Mouse (Mus musculus): ENCODE data around the gene Rbpms2. TPM values are rescaled to one million over a fixed set of nuclear protein-coding genes. Genes with fewer than 3 reads are reported as not detected.

Gene Rbpms2
- polyA plus RNA-seq, 1 experiment, result 18.4 TPM

- no peak for TF ChIP-seq POLR2A (IDR thresholded peaks at IDR 0.05; ENCODE audit: low read depth, low read length)
- TF ChIP-seq CTCF (IDR thresholded peaks at IDR 0.05; ENCODE audit: extremely low read depth, insufficient read length, insufficient replicate concordance, low read depth, low read length), result peak; percentile 75; the same call in 1 of the 2 replicates
- H3K27me3 ChIP-seq (ENCODE audit: control insufficient read depth, insufficient read depth, low read length), result no peaks in the 10 kb centered on the region
- H3K4me1 ChIP-seq (ENCODE audit: control insufficient read depth, insufficient read depth, insufficient read length, low read length), result no peaks in the 10 kb centered on the region
- H3K27ac ChIP-seq (ENCODE audit: insufficient read depth, low read depth, low read length), result no peak overlapping the region
- H3K36me3 ChIP-seq (ENCODE audit: control insufficient read depth, insufficient read depth, low read length), result no peaks in the 10 kb centered on the region
- WGBS, result 14% methylated on average over 9 of the region's 9 CpGs
- H3K4me3 ChIP-seq (ENCODE audit: low read depth, low read length), result no peak overlapping the region
These were observed 23.8 kb upstream of the Rbpms2 start for GRCm38 (mm10) chr9:65605471-65606136.

DNA sequence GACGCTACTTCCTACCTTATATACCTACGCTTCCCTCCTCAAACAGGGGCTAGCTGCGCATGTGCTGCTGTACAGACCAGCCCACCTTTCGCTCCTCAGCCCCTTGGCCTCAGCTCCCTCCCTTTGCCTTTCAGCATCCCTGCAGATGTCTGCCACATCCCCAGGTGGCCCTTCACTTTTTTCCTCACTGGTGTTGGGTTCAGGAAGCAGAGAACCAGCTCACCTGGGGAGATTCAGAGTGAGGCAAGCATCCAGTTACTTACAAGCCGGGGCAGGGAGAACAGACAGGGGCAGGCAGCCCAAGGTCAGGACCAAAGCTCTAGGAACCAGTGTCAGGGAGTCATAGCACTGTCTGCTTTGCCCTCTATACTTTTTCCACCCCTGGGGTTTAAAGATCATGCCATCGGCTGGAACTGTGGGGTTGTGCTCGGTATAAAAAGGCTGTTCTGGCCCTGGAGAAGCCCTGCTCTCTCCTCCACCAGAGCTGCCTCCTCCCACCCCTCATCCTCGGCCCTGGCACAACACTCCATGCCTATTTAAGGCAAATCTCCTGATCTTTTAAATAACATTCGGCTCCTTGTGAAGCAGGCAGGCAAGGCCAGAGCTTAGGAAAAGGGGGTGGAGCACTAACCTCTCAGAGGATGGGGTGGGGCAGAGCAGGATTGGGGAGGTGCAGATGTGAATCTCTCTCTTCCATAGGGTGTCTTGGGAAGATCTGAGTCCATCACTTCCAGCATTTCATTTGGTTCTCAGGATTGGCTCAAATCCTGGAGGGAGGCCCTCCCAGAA, 22.9 kb upstream of the Rbpms2 start:
- H3K4me3 ChIP-seq (ENCODE audit: low read depth, low read length), result no peak overlapping the region
- H3K27me3 ChIP-seq (ENCODE audit: control insufficient read depth, insufficient read depth, low read length), result no peaks in the 10 kb centered on the region
- WGBS, result 68% methylated on average over 9 of the region's 9 CpGs
- TF ChIP-seq CTCF (IDR thresholded peaks at IDR 0.05; ENCODE audit: extremely low read depth, insufficient read length, insufficient replicate concordance, low read depth, low read length), result no peak
- TF ChIP-seq POLR2A (IDR thresholded peaks at IDR 0.05; ENCODE audit: low read depth, low read length), result no peak
- H3K4me1 ChIP-seq (ENCODE audit: control insufficient read depth, insufficient read depth, insufficient read length, low read length), result no peaks in the 10 kb centered on the region
- H3K27ac ChIP-seq (ENCODE audit: insufficient read depth, low read depth, low read length), result peak overlapping the region; percentile 52; the same call in 1 of the 2 replicates
- H3K36me3 ChIP-seq (ENCODE audit: control insufficient read depth, insufficient read depth, low read length), result no peaks in the 10 kb centered on the region

GRCm38 (mm10) chr9:65607120-65607519, 22.3 kb upstream of the Rbpms2 start:
- Histone ChIP-seq H3K36me3 (ENCODE audit: control insufficient read depth, insufficient read depth, low read length) (no peaks in the 10 kb centered on the region), H3K4me3 (ENCODE audit: low read depth, low read length) (no peak overlapping the region), H3K27me3 (ENCODE audit: control insufficient read depth, insufficient read depth, low read length) (no peaks in the 10 kb centered on the region), H3K27ac (ENCODE audit: insufficient read depth, low read depth, low read length) (peak overlapping the region; percentile 47; the same call in 1 of the 2 replicates), H3K4me1 (ENCODE audit: control insufficient read depth, insufficient read depth, insufficient read length, low read length) (no peaks in the 10 kb centered on the region)
- TF ChIP-seq CTCF (IDR thresholded peaks at IDR 0.05; ENCODE audit: extremely low read depth, insufficient read length, insufficient replicate concordance, low read depth, low read length), result no peak
- no peak for TF ChIP-seq POLR2A (IDR thresholded peaks at IDR 0.05; ENCODE audit: low read depth, low read length)
- 78% methylated on average over 2 of the region's 2 CpGs for WGBS

GRCm38 (mm10) chr9:65611969-65612486, 17.4 kb upstream of the Rbpms2 start:
- 83% methylated on average over 5 of the region's 5 CpGs for WGBS
- no peaks in the 10 kb centered on the region for H3K36me3 ChIP-seq (ENCODE audit: control insufficient read depth, insufficient read depth, low read length)
- H3K4me3 ChIP-seq (ENCODE audit: low read depth, low read length), result no peak overlapping the region
- H3K4me1 ChIP-seq (ENCODE audit: control insufficient read depth, insufficient read depth, insufficient read length, low read length), result no peaks in the 10 kb centered on the region
- H3K27ac ChIP-seq (ENCODE audit: insufficient read depth, low read depth, low read length), result no peak overlapping the region
- no peak for TF ChIP-seq POLR2A (IDR thresholded peaks at IDR 0.05; ENCODE audit: low read depth, low read length)
- TF ChIP-seq CTCF (IDR thresholded peaks at IDR 0.05; ENCODE audit: extremely low read depth, insufficient read length, insufficient replicate concordance, low read depth, low read length), result no peak
- H3K27me3 ChIP-seq (ENCODE audit: control insufficient read depth, insufficient read depth, low read length), result no peaks in the 10 kb centered on the region

- H3K4me3 ChIP-seq (ENCODE audit: low read depth, low read length), result no peak overlapping the region
- H3K4me1 ChIP-seq (ENCODE audit: control insufficient read depth, insufficient read depth, insufficient read length, low read length), result no peaks in the 10 kb centered on the region
- 64% methylated on average over 2 of the region's 2 CpGs for whole genome bisulfite sequencing
- H3K27ac ChIP-seq (ENCODE audit: insufficient read depth, low read depth, low read length), result no peak overlapping the region
- H3K27me3 ChIP-seq (ENCODE audit: control insufficient read depth, insufficient read depth, low read length), result no peaks in the 10 kb centered on the region
- no peaks in the 10 kb centered on the region for H3K36me3 ChIP-seq (ENCODE audit: control insufficient read depth, insufficient read depth, low read length)
- TF ChIP-seq CTCF (IDR thresholded peaks at IDR 0.05; ENCODE audit: extremely low read depth, insufficient read length, insufficient replicate concordance, low read depth, low read length) (no peak), POLR2A (IDR thresholded peaks at IDR 0.05; ENCODE audit: low read depth, low read length) (no peak)
These were observed 16.4 kb upstream of the Rbpms2 start for GRCm38 (mm10) chr9:65613098-65613497.

DNA sequence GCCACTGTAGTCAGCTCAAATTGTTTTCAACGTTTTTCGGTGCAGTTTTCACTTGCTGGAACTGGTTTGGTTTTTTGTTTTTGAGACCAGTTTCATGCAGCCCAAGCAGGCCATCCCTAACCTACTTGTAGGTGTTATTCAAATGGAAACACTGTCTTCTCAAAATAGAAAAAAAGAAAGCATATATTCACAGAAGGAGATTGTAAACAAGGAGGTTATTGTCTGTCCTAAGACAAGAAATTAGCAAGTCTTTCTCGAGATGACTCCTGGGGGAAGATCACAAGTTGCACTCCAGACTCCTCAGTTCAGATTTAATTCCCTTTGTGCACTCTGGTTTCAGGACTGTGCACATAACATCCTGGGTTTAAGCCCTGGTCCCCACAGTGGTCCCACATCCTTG, 10.1 kb upstream of the Rbpms2 start:
- no peak overlapping the region for H3K27ac ChIP-seq (ENCODE audit: insufficient read depth, low read depth, low read length)
- no peaks in the 10 kb centered on the region for H3K36me3 ChIP-seq (ENCODE audit: control insufficient read depth, insufficient read depth, low read length)
- no peak for TF ChIP-seq CTCF (IDR thresholded peaks at IDR 0.05; ENCODE audit: extremely low read depth, insufficient read length, insufficient replicate concordance, low read depth, low read length)
- TF ChIP-seq POLR2A (IDR thresholded peaks at IDR 0.05; ENCODE audit: low read depth, low read length), result no peak
- H3K27me3 ChIP-seq (ENCODE audit: control insufficient read depth, insufficient read depth, low read length), result no peaks in the 10 kb centered on the region
- H3K4me1 ChIP-seq (ENCODE audit: control insufficient read depth, insufficient read depth, insufficient read length, low read length), result no peaks in the 10 kb centered on the region
- no peak overlapping the region for H3K4me3 ChIP-seq (ENCODE audit: low read depth, low read length)
- 67% methylated on average over 3 of the region's 3 CpGs for WGBS

DNA sequence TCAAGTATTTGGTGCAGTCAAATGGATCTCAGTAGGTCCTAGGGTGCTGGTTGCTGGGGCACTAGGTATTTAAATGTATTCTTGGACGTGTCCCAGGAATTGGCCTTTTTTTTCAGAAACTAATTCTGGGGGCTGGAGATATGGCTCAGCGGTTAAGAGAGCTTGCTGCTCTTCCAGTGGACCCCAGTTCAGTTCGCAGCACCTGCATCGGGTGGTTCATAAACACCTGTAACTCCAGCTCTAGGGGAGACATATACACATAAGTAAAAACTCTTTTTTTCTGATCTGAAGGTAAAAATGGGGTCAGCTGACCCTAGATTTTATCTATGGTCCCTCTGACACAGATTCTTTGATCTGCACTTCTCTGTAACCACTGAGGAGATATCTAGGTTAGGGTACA, 8.3 kb upstream of the Rbpms2 start:
- Histone ChIP-seq H3K27ac (ENCODE audit: insufficient read depth, low read depth, low read length) (no peak overlapping the region), H3K27me3 (ENCODE audit: control insufficient read depth, insufficient read depth, low read length) (no peaks in the 10 kb centered on the region), H3K4me1 (ENCODE audit: control insufficient read depth, insufficient read depth, insufficient read length, low read length) (no peaks in the 10 kb centered on the region), H3K4me3 (ENCODE audit: low read depth, low read length) (no peak overlapping the region), H3K36me3 (ENCODE audit: control insufficient read depth, insufficient read depth, low read length) (no peaks in the 10 kb centered on the region)
- TF ChIP-seq CTCF (IDR thresholded peaks at IDR 0.05; ENCODE audit: extremely low read depth, insufficient read length, insufficient replicate concordance, low read depth, low read length), result no peak
- 94% methylated on average over 4 of the region's 4 CpGs for WGBS

Data from small intestine, adult 2 months (tissue).